Mouse (Mus musculus) R1 (cell line): ENCODE results near the gene Fth1.

Source experiments
- DNase-seq: peaks from one replicate; pipeline ENCODE4 v3.0.0-alpha.2; 2018; ENCODE audit warnings: low read depth, low spot score

Fth1 gene

GRCm38 (mm10) chr19:9992011-9992958 lies 11.9 kb downstream of the Fth1 start:
- DNase-seq, result peak; percentile 59

GRCm38 (mm10) chr19:9993036-9993656 lies 12.7 kb downstream of the Fth1 start:
- peak; percentile 93 for DNase-seq

GRCm38 (mm10) chr19:9997204-9998062 lies 17.0 kb downstream of the Fth1 start:
- no peak for DNase-seq

GRCm38 (mm10) chr19:9998063-9998416 lies 17.6 kb downstream of the Fth1 start:
- DNase-seq, result no peak

- no peak for DNase-seq
These were observed 18.5 kb downstream of the Fth1 start for GRCm38 (mm10) chr19:9998736-9999486.

GRCm38 (mm10) chr19:10000330-10000729 lies 19.9 kb downstream of the Fth1 start:
- DNase-seq, result peak; percentile 33

- no peak for DNase-seq
These were observed 21.0 kb downstream of the Fth1 start, which contains the start of the genes Best1 and Rab3il1 for GRCm38 (mm10) chr19:10001206-10001969. Best1 (minus strand) TSS chr19:10001633. Rab3il1 (plus strand) TSS chr19:10001669.

GRCm38 (mm10) chr19:10003696-10004095 lies 23.3 kb downstream of the Fth1 start:
- DNase-seq, result no peak

GRCm38 (mm10) chr19:10011408-10011807 lies 31.0 kb downstream of the Fth1 start:
- DNase-seq, result no peak

- peak; percentile 40 for DNase-seq
These were observed 32.5 kb downstream of the Fth1 start for GRCm38 (mm10) chr19:10012827-10013278.

- DNase-seq, result peak; percentile 13
These were observed 33.0 kb downstream of the Fth1 start for GRCm38 (mm10) chr19:10013348-10013747.

- no peak for DNase-seq
These were observed 33.5 kb downstream of the Fth1 start for GRCm38 (mm10) chr19:10013913-10014312.

GRCm38 (mm10) chr19:10014824-10015223 lies 34.4 kb downstream of the Fth1 start:
- DNase-seq, result no peak

- no peak for DNase-seq
These were observed 35.0 kb downstream of the Fth1 start for GRCm38 (mm10) chr19:10015442-10015841.

- DNase-seq, result no peak
These were observed 35.8 kb downstream of the Fth1 start for GRCm38 (mm10) chr19:10016151-10016550.

GRCm38 (mm10) chr19:10017637-10018526 lies 37.5 kb downstream of the Fth1 start:
- DNase-seq, result peak; percentile 62

- DNase-seq, result no peak
These were observed 38.1 kb downstream of the Fth1 start for GRCm38 (mm10) chr19:10018527-10018818.

GRCm38 (mm10) chr19:10019214-10019760 lies 38.9 kb downstream of the Fth1 start:
- DNase-seq, result no peak

GRCm38 (mm10) chr19:10021981-10022380 lies 41.6 kb downstream of the Fth1 start:
- DNase-seq, result no peak
